Mouse (Mus musculus) liver, embryonic 13.5 days (tissue): Measurements from ENCODE around the gene Slc41a2. TPM values are rescaled to one million over a fixed set of nuclear protein-coding genes. Genes with fewer than 3 reads are reported as not detected.

ENCODE experiments used
- ATAC-seq: fragments of 200-750 bp; cut with Nextera tagmentation; 2 replicates; pipeline ENCODE4 v1.8.0; 2017; ENCODE audit warnings: low read depth, mild to moderate bottlenecking, moderate number of reproducible peaks, moderate library complexity
- DNase-seq: peaks from one replicate; pipeline ENCODE4 v3.0.0; 2022
- H3K27ac ChIP-seq: fragments of 300-500 bp; sonication (generic); 2 replicates; pipeline ENCODE4 v1.5.1; 2015; ENCODE audit warnings: moderate library complexity, mild to moderate bottlenecking, inconsistent platforms
- H3K27me3 ChIP-seq: fragments of 300-500 bp; sonication (generic); 2 replicates; pipeline ENCODE4 v1.6.1; 2015; ENCODE audit warnings: mild to moderate bottlenecking, inconsistent platforms
- H3K36me3 ChIP-seq: fragments of 300-500 bp; sonication (generic); 2 replicates; pipeline ENCODE4 v1.6.1; 2015; ENCODE audit warnings: mild to moderate bottlenecking, inconsistent platforms
- H3K4me1 ChIP-seq: fragments of 300-500 bp; sonication (generic); replicated peaks from 2 replicates; pipeline ENCODE4 v1.6.1; 2015; ENCODE audit warnings: inconsistent platforms
- H3K4me2 ChIP-seq: fragments of 300-500 bp; sonication (generic); 2 replicates; pipeline ENCODE4 v1.6.1; 2015; ENCODE audit warnings: inconsistent platforms, mild to moderate bottlenecking, moderate library complexity
- H3K4me3 ChIP-seq: fragments of 300-500 bp; sonication (generic); replicated peaks from 2 replicates; pipeline ENCODE4 v1.5.1; 2015; ENCODE audit warnings: mild to moderate bottlenecking, inconsistent platforms
- H3K9ac ChIP-seq: fragments of 300-500 bp; sonication (generic); 2 replicates; pipeline ENCODE4 v1.6.1; 2015; ENCODE audit warnings: mild to moderate bottlenecking, inconsistent platforms
- H3K9me3 ChIP-seq: fragments of 300-500 bp; sonication (generic); replicated peaks from 2 replicates; pipeline ENCODE4 v1.6.1; 2016; ENCODE audit warnings: inconsistent platforms
- WGBS: fragments of 180-500 bp; shearing (Covaris S2); methylation state at CpG from one replicate; pipeline ENCODE4 v1.1.7; 2015; ENCODE audit not compliant: insufficient replicate concordance; 5-methylcytosine and 5-hydroxymethylcytosine counted together
- polyA plus RNA-seq: library from polyadenylated mRNA; unstranded; fragments of >200 nt; fragmentation: Nextera tagmentation; extraction: Ambion mirVana; gene quantifications from 2 replicates; pipeline ENCODE4 v1.2.1, GENCODE M21; 2015

Slc41a2 gene
- polyA plus RNA-seq, 1 experiment from 2014 or later = 0.17 TPM

GRCm38 (mm10) chr10:83182573-83182960 is 155.1 kb downstream of the Slc41a2 start:
- no peak overlapping the region for H3K4me2 ChIP-seq
- H3K9ac ChIP-seq = no peak overlapping the region
- H3K9me3 ChIP-seq = no peaks in the 10 kb centered on the region
- peak; percentile 18 for DNase-seq
- no peaks in the 10 kb centered on the region for H3K27me3 ChIP-seq
- 35% methylated on average over 8 of the region's 8 CpGs for WGBS
- no peak overlapping the region for H3K27ac ChIP-seq
- no peak for ATAC-seq
- no peaks in the 10 kb centered on the region for H3K36me3 ChIP-seq
- H3K4me3 ChIP-seq = no peak overlapping the region
- H3K4me1 ChIP-seq = peaks cover 43% of the 10 kb centered on the region

GRCm38 (mm10) chr10:83181831-83182572 is 155.7 kb downstream of the Slc41a2 start:
- ATAC-seq (no peak), DNase-seq (no peak)
- Histone ChIP-seq H3K9me3 (no peaks in the 10 kb centered on the region), H3K4me3 (no peak overlapping the region), H3K4me2 (no peak overlapping the region), H3K27me3 (no peaks in the 10 kb centered on the region), H3K36me3 (no peaks in the 10 kb centered on the region), H3K9ac (no peak overlapping the region), H3K4me1 (peaks cover 41% of the 10 kb centered on the region), H3K27ac (no peak overlapping the region)
- 74% methylated on average over 15 of the region's 15 CpGs for WGBS

Other genes starting within 250 kb of the Slc41a2 start
- 0.28 and 0.34 TPM in 2 replicates for gene D10Wsu102e, start 22.3 kb upstream of the Slc41a2 start, polyA plus RNA-seq
- gene Aldh1l2, start 196.3 kb upstream of the Slc41a2 start, polyA plus RNA-seq = 0.16 and 0.24 TPM in 2 replicates
- gene Washc4, start 205.9 kb upstream of the Slc41a2 start, polyA plus RNA-seq = 11.2 and 18.2 TPM in 2 replicates